Mouse (Mus musculus) forebrain, embryonic 14.5 days (tissue): ENCODE measurements around the gene Btbd16. TPM values are rescaled to one million over a fixed set of nuclear protein-coding genes. Genes with fewer than 3 reads are reported as not detected.

Experiments
- ATAC-seq: fragments of 200-750 bp; cut with Nextera tagmentation; 2 replicates; pipeline ENCODE4 v1.8.0; 2017; ENCODE audit warnings: mild to moderate bottlenecking, moderate library complexity
- DNase-seq: peaks from one replicate; pipeline ENCODE4 v3.0.0-alpha.2; 2015; ENCODE audit warnings: low spot score
- H3K27ac ChIP-seq: fragments of 300-500 bp; sonication (generic); 2 replicates; pipeline ENCODE4 v1.5.1; 2014; ENCODE audit warnings: low read depth, mild to moderate bottlenecking, control low read depth, low read length, moderate library complexity
- H3K27me3 ChIP-seq: fragments of 300-500 bp; sonication (generic); replicated peaks from 2 replicates; pipeline ENCODE4 v1.6.1; 2014; ENCODE audit warnings: low read length, control low read depth, mixed read lengths; ENCODE audit not compliant: control insufficient read depth, insufficient read depth
- H3K36me3 ChIP-seq: fragments of 300-500 bp; sonication (generic); 2 replicates; pipeline ENCODE4 v1.6.1; 2014; ENCODE audit warnings: low read length, control low read depth; ENCODE audit not compliant: control insufficient read depth, insufficient read depth
- H3K4me1 ChIP-seq: fragments of 300-500 bp; sonication (generic); 2 replicates; pipeline ENCODE4 v1.6.1; 2014; ENCODE audit warnings: antibody characterized with exemption, low read length, control low read depth; ENCODE audit not compliant: control insufficient read depth, insufficient read depth
- H3K4me2 ChIP-seq: fragments of 300-500 bp; sonication (generic); 2 replicates; pipeline ENCODE4 v1.6.1; 2014; ENCODE audit warnings: mild to moderate bottlenecking, control low read depth, low read length
- H3K4me3 ChIP-seq: fragments of 300-500 bp; sonication (generic); 2 replicates; pipeline ENCODE4 v1.5.1; 2014; ENCODE audit warnings: low read depth, low read length, control low read depth
- H3K9ac ChIP-seq: fragments of 300-500 bp; sonication (generic); 2 replicates; pipeline ENCODE4 v1.6.1; 2014; ENCODE audit warnings: mild to moderate bottlenecking, low read length, control low read depth, moderate library complexity
- H3K9me3 ChIP-seq: fragments of 300-500 bp; sonication (generic); replicated peaks from 2 replicates; pipeline ENCODE4 v1.6.1; 2016; ENCODE audit warnings: low read length, control low read depth, mixed read lengths; ENCODE audit not compliant: control insufficient read depth
- WGBS: fragments of 180-500 bp; shearing (Covaris S2); extraction: QIAGEN DNeasy Blood & Tissue Kit; methylation state at CpG from one replicate; pipeline ENCODE4 v1.1.7; 2014; 5-methylcytosine and 5-hydroxymethylcytosine counted together
- polyA plus RNA-seq: library from polyadenylated mRNA; unstranded; fragments of >200 nt; fragmentation: Nextera tagmentation; extraction: Ambion mirVana; gene quantifications from 2 replicates; pipeline ENCODE4 v1.2.1, GENCODE M21; 2014

Gene Btbd16
- polyA plus RNA-seq, 1 experiment from 2014 or later = not detected

DNA sequence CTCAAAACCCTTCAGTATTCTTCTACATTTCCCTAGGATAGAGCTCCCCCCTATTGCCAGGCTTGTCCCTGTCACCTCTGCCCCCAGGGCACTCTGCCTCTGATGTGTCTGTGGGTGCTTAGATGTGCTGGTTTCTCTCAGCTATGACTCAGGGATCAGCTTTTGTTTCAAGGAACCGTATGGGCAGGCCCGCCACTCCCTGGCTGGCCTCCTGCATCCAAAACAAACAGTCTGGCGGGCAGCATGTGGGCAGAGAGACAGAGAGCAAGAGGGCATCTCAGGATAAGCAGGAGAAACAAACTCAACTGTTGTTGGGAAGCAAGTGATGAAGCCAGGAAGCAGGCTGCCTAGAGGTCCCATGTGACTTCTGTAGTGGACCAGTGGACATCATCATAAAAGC is 81.8 kb downstream of the Btbd16 start:
- Histone ChIP-seq H3K4me1 (peaks cover 2% of the 10 kb centered on the region), H3K27me3 (no peaks in the 10 kb centered on the region), H3K4me2 (no peak overlapping the region), H3K27ac (no peak overlapping the region), H3K9ac (no peak overlapping the region), H3K36me3 (no peaks in the 10 kb centered on the region), H3K9me3 (no peaks in the 10 kb centered on the region), H3K4me3 (no peak overlapping the region)
- ATAC-seq (no peak), DNase-seq (no peak)
- WGBS = 30% methylated on average over 3 of the region's 3 CpGs

DNA sequence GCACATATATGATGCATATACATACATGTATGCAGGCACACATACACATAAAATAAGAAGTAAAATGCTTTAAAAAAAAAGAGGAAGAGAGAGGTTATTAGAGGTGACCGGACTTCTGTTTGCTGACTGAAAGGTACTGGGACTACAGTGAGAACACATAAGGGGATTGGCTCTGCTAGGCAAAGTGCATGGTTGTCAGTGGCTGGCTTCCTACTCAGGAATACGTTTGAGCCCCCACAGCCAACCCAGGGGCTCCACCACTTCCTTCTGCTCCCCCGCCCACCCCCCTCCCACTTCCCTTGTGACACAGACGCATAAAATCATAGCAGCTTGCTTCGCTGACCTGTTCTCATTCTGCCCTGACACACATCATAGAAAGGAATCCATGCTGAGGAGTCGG is 84.1 kb downstream of the Btbd16 start:
- Histone ChIP-seq H3K4me2 (no peak overlapping the region), H3K27me3 (no peaks in the 10 kb centered on the region), H3K27ac (no peak overlapping the region), H3K9me3 (no peaks in the 10 kb centered on the region), H3K9ac (no peak overlapping the region), H3K4me3 (no peak overlapping the region), H3K36me3 (no peaks in the 10 kb centered on the region), H3K4me1 (peaks cover 14% of the 10 kb centered on the region)
- DNase-seq = no peak
- no peak for ATAC-seq
- 82% methylated on average over 6 of the region's 6 CpGs for WGBS

DNA sequence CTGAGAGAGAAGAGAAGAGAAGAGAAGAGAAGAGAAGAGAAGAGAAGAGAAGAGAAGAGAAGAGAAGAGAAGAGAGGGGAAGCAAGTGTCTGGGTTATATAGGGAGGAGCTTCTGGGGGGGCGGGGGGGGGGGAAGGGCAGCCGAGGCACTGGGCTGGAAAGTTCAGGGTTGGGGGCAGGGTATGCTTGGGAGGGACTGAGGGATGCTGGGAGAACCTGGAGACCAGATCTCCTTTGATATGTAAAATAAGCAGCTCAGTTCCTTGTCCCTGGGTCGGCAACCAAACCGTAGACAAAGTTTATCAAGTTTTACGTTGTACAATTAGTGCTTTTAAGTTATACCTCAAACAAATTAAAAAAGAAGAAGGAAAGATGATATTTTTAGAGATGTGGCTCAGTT is 86.1 kb downstream of the Btbd16 start:
- no peak overlapping the region for H3K27ac ChIP-seq
- no peak overlapping the region for H3K4me2 ChIP-seq
- H3K36me3 ChIP-seq = no peaks in the 10 kb centered on the region
- peaks cover 14% of the 10 kb centered on the region for H3K4me1 ChIP-seq
- H3K27me3 ChIP-seq = 0 out of 2 replicates have a peak, but pooled peaks cover 5% of the 10 kb centered on the region
- whole genome bisulfite sequencing = 17% methylated on average over 4 of the region's 5 CpGs
- DNase-seq (no peak), ATAC-seq (no peak)
- no peaks in the 10 kb centered on the region for H3K9me3 ChIP-seq
- no peak overlapping the region for H3K9ac ChIP-seq
- no peak overlapping the region for H3K4me3 ChIP-seq

DNA sequence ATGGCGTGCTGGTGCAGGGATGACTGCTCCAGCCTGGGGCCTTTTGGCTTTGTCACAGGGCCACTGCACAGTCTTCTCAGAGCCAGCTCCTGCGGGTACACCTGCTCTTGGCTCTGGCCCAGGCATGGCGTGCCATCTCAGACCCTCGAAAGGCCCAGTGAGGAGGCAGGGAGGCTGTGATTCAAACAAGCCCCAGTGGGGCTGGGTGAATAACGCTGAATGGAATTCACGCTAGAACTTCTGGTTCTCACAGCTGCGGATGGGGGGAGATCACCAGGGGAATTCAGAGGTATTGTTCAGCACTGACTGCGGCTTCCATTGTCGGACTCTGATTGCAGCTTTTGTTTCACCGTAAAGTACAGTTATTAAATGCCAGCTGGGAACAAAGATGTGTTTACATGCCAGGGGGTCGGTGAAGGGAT is 86.9 kb downstream of the Btbd16 start:
- Histone ChIP-seq H3K4me1 (peaks cover 14% of the 10 kb centered on the region), H3K4me2 (no peak overlapping the region), H3K27me3 (0 out of 2 replicates have a peak, but pooled peaks cover 5% of the 10 kb centered on the region), H3K4me3 (no peak overlapping the region), H3K36me3 (no peaks in the 10 kb centered on the region), H3K27ac (peak overlapping the region; percentile 50; the same call in 1 of the 2 replicates), H3K9ac (peak overlapping the region; percentile 0; the same call in 1 of the 2 replicates), H3K9me3 (no peaks in the 10 kb centered on the region)
- 14% methylated on average over 11 of the region's 11 CpGs for WGBS
- peak; percentile 68 for DNase-seq
- ATAC-seq = peak; percentile 9; the same call in 1 of the 2 replicates

DNA sequence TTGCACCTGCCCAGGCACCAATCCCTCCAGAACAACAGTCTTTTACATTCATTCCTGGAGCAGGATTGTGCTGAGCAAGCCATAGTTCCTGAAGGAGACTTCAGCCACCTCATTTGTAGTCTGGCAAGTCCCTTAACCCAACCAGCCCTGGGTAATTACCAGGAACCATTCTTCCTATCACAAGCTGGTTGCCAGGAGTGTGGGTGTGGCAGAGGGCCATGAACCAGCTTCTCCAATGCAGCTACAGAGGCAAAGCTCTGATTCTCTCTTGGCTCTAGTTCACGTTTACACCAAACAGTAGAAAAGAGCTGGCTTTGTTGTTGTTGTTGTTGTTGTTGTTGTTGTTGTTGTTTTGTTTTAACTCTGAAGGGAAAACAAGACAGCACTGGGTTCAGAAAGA is 88.6 kb downstream of the Btbd16 start:
- no peak overlapping the region for H3K27ac ChIP-seq
- no peak overlapping the region for H3K9ac ChIP-seq
- H3K4me2 ChIP-seq = no peak overlapping the region
- no peaks in the 10 kb centered on the region for H3K9me3 ChIP-seq
- H3K36me3 ChIP-seq = no peaks in the 10 kb centered on the region
- 0 out of 2 replicates have a peak, but pooled peaks cover 5% of the 10 kb centered on the region for H3K27me3 ChIP-seq
- ATAC-seq = no peak
- no peak overlapping the region for H3K4me3 ChIP-seq
- peaks cover 17% of the 10 kb centered on the region for H3K4me1 ChIP-seq
- DNase-seq = peak; percentile 63
- WGBS = 25% methylated on average over 1 of the region's 1 CpGs

DNA sequence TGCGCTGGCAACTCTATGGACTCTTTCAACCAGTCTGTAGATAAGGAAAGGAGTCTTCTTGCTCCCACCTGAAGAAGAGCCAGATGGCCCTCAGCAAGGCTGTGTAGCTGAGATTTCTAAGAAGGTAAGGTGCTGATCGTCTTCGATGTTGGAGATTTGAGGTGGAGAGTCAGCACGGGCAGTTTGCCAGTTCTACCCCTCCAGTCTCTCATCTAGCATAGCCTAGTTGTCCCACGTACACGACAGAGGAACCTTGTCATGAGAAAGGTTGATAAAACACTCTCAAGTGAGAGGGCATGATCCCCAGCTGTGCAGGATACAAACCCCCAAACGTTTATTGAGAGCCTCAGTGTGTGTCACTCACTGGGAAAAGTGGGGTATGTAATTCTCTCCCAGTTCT is 90.8 kb downstream of the Btbd16 start:
- H3K9me3 ChIP-seq = no peaks in the 10 kb centered on the region
- H3K4me2 ChIP-seq = no peak overlapping the region
- 86% methylated on average over 7 of the region's 7 CpGs for WGBS
- no peak overlapping the region for H3K9ac ChIP-seq
- peaks cover 17% of the 10 kb centered on the region for H3K4me1 ChIP-seq
- no peak overlapping the region for H3K27ac ChIP-seq
- DNase-seq (no peak), ATAC-seq (no peak)
- no peaks in the 10 kb centered on the region for H3K36me3 ChIP-seq
- H3K4me3 ChIP-seq = no peak overlapping the region
- 0 out of 2 replicates have a peak, but pooled peaks cover 5% of the 10 kb centered on the region for H3K27me3 ChIP-seq

DNA sequence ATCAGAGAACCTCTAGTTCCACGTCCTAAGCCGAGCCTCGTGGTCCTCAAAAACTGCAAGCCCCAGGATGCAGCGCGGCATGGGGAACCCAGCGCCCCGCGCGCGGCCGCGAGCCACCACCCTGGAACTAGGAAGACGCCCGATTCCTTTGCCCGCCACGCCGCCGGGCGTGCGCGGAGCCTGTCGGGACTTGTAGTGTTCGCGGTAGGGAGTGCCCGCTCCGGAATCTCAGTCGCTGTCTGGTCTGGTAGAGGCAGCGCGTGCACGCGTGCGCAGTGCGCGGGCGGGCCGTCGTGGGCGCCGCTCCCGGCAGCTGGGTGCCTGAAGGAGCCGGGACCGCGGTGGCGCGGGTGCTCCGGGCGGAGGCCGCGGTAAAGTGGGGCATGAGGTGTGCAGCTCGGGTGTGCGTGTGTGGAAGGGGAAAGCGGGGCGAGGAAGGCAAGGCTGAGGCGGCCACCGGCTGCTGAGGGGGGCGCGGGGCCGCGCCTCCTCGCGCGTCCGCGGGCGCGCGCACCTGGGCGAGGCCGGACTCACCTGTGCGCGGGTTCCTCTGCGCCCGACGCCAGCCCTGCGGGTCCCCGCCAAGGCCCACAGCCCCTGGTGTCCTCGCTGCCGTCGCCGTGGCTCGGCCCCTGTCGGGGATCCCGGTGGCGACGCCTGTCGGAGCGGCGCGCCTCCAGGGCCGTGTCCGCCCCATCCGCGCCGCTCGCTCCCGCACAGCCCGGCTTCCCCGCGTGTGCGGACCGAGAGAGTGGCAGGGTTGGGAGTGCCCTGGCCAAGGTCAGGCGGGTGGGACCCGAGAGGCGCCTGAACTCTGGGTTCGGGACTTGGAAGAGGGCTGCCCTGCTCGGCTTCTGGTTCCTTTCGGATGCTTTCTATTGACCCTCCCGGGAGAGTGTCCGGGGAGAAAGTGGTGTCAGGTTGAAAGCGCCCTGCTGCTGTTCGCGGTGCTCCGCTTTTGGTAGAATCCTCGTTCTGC is 92.0 kb downstream of the Btbd16 start, which contains the start of gene Plekha1:
Gene Plekha1, plus strand, starts transcription at position 144 of the 979 bp plus-strand sequence.
- Histone ChIP-seq H3K9ac (peak within 1 kb of the TSS; percentile 86), H3K27ac (peak within 1 kb of the TSS; percentile 81), H3K36me3 (no peaks in the 10 kb centered on the region), H3K4me2 (peak within 1 kb of the TSS; percentile 71), H3K4me1 (peaks cover 13% of the 10 kb centered on the region), H3K27me3 (0 out of 2 replicates have a peak, but pooled peaks cover 5% of the 10 kb centered on the region), H3K4me3 (peak within 1 kb of the TSS; percentile 76), H3K9me3 (no peaks in the 10 kb centered on the region)
- peak; percentile 99 for ATAC-seq
- DNase-seq = peak; percentile 99
- under 1% methylated on average over 102 of the region's 114 CpGs for WGBS

DNA sequence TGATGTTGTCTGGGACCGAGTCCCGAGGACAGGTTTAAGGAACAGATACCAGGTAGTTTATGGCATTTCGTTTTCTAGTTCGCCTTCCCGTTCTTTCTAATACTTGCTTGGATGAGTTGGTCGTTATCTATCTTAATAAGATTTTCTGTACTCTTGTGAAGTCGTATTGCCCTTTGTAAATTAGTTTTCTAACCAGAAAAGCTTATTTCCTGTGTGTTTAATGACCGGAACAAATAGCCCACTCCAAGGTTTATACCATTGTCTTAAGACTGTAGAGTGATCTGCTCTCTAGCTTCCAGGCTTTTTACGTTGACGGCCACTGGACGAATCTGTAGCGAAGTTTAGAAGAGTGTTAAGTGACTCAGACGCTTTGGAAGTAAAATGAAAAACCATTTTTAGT is 92.8 kb downstream of the Btbd16 start:
- H3K27ac ChIP-seq = no peak overlapping the region
- WGBS = 3% methylated on average over 13 of the region's 13 CpGs

More for the DNA sequence above, 92.8 kb downstream of the Btbd16 start:
- H3K4me1 ChIP-seq = peaks cover 6% of the 10 kb centered on the region; the same call in 1 of the 2 replicates
- H3K4me2 ChIP-seq = peak overlapping the region; percentile 71
- no peaks in the 10 kb centered on the region for H3K9me3 ChIP-seq
- DNase-seq = no peak
- H3K27me3 ChIP-seq = 0 out of 2 replicates have a peak, but pooled peaks cover 5% of the 10 kb centered on the region
- H3K36me3 ChIP-seq = no peaks in the 10 kb centered on the region
- peak overlapping the region; percentile 86 for H3K9ac ChIP-seq
- no peak for ATAC-seq
- H3K4me3 ChIP-seq = peak overlapping the region; percentile 76
